Mouse (Mus musculus) cortical plate, adult 2 months (tissue): ENCODE results near the gene Xylt1.

ENCODE experiments used
- CTCF ChIP-seq: fragments of 200-500 bp; IDR thresholded peaks from 2 replicates; pipeline ENCODE4 v1.5.1; 2011; ENCODE audit warnings: mild to moderate bottlenecking, control low read depth, low read length; ENCODE audit not compliant: insufficient read depth; ENCODE audit errors: extremely low read depth
- POLR2A ChIP-seq: fragments of 200-500 bp; IDR thresholded peaks from 2 replicates; pipeline ENCODE4 v1.6.1; 2011; ENCODE audit warnings: mild to moderate bottlenecking, low read length, control low read depth; ENCODE audit not compliant: insufficient read depth; ENCODE audit errors: extremely low read depth

- TF ChIP-seq POLR2A (no peak), CTCF (no peak)
Measured at GRCm38 (mm10) chr7:117394380-117394779, 13.6 kb downstream of the Xylt1 start.
